Mouse (Mus musculus) frontal cortex, postnatal 14 days (tissue): ENCODE results near the gene Olfr465-ps1.

Experiments used
- DNase-seq, 2 experiments: peaks; one replicate each; pipeline ENCODE4 v3.0.0; 2022; ENCODE audit warnings: low spot score in 2 of 2

Gene Olfr465-ps1

DNA sequence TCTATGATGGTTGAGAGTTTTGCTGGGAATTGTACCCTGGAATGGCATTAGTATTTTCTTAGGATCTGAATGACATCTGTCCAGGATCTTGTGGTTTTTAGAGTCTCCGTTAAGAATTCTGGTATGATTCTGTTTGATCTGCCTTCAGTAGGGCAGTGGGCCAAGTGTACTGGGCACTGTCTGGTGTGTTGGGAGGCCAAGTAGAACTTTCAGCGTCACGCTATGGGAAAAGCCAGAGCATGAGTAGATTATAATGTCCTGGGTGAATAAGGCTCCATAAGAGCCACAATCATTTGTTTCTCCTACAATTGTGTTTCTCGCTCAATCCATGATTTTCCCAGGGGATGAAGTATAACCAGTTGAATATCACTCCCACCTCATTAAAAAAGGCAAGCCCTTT is at the start of gene Olfr465-ps1:
Gene Olfr465-ps1, plus strand, starts transcription at position 301 of the 400 bp plus-strand sequence.
- DNase-seq, result no peak

DNA sequence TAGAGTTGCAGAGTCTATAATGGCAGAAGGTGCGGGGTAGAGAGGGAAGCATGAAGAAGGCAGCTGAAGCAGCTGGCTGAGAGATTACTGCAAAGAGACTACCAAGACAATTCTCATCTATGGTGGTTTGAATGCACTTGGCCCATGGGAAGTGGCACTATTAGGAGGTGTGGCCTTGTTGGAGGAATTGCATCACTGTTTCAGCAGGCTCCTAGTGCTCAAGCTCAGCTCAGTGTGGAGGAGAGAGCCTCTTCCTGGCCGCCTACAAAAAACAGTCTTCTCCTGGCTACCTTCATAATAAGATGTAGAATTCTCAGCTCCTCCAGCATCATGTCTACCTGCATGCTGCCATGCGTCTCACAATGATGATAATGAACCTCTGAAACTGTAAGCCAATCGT is 42.0 kb upstream of the Olfr465-ps1 start:
- DNase-seq, result no peak

- no peak for DNase-seq
Observed at GRCm38 (mm10) chr13:65097018-65097417, 40.9 kb upstream of the Olfr465-ps1 start.

DNA sequence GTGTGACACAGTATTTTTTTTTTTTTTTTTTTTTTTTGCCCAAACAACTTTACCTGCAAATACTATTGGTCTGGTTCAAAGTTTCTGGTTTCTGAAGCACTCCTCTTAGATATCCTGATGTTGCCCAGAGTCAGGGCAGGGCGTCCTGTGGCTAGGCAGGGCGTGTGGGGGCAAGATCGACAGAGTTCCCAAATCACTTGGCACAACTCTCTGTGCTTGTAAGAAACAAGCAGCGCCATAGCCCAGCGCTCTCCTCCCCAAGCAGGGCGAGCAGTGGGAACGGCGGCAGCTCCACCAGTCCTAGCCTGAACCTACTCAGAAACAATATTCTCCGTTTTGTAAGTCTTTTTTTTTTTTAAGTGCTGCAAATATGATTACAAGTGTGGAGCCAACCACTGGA is 37.2 kb upstream of the Olfr465-ps1 start:
- DNase-seq, result no peak

- no peak for DNase-seq
Observed at GRCm38 (mm10) chr13:65101232-65101631, 36.7 kb upstream of the Olfr465-ps1 start.

- no peak for DNase-seq
Observed at GRCm38 (mm10) chr13:65111961-65112360, 25.9 kb upstream of the Olfr465-ps1 start.

DNA sequence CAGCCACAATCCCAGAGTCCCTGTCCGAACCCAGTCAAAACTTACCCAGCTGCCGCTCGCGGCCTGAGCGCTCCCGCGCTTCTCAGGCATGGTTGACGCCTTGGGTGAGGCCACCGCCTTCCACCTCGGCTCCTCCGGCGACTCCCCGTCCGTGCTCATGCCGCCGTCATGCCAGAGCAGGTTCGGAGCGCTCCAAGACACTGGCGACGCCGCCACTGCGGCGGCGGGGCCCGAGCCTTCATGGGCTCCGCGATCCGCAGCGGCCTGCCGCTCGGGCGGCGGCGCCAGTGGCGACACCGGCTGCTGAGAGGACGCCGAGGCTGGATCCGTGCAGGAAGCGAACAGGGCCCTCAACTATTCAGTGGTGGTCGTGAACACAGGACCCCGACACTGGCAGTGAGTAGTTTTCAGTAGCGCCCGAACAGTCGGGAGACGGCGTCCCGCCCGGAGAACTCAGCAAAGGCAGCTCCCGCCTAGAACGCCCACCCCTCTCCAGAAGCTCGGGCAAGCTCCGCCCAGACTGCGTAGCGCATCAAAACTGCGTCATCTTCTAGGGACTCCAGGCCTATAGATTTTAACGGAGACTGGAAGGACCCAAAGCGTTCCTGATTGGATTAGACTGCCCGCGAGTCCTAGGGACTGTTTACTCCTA is 25.3 kb upstream of the Olfr465-ps1 start, which contains the start of gene Mfsd14b:
Gene Mfsd14b, minus strand, starts transcription at position 517 of the 652 bp plus-strand sequence.
- peak; percentile 88 to 90 for DNase-seq

GRCm38 (mm10) chr13:65113239-65113638 is 24.6 kb upstream of the Olfr465-ps1 start:
- DNase-seq, result no peak

GRCm38 (mm10) chr13:65120984-65121383 is 16.9 kb upstream of the Olfr465-ps1 start:
- no peak for DNase-seq

- no peak for DNase-seq
Observed at GRCm38 (mm10) chr13:65122111-65122510, 15.8 kb upstream of the Olfr465-ps1 start.

GRCm38 (mm10) chr13:65127063-65127847 is 10.6 kb upstream of the Olfr465-ps1 start:
- no peak for DNase-seq

DNA sequence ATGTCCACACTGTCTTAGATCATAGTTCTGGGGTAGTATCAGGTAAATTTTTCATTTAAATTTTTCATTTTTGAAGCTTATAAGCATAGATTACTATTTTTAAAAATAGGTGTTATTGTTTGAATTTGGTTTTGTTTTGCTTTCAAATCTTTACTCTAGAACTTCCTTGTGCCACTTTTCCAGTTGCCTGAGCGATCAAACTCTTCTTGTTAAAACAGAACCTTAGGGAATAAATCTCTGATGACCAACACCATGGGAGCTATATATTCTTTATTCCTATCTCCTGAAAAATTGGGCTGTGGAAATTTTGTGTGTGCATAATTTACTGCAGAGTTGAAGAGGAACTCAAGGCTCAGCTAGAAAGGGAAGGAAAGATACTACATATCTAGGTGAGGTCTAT is 12.1 kb downstream of the Olfr465-ps1 start, which contains the start of gene Olfr466:
Gene Olfr466, plus strand, starts transcription at position 301 of the 400 bp plus-strand sequence.
- DNase-seq, result no peak

GRCm38 (mm10) chr13:65174102-65174501 is 36.2 kb downstream of the Olfr465-ps1 start:
- no peak for DNase-seq

GRCm38 (mm10) chr13:65175734-65176471 is 38.0 kb downstream of the Olfr465-ps1 start:
- peak; percentile 6 to 14 for DNase-seq

GRCm38 (mm10) chr13:65176472-65177091 is 38.7 kb downstream of the Olfr465-ps1 start:
- no peak for DNase-seq
